Mouse (Mus musculus) forebrain, embryonic 16.5 days (tissue): Measurements from ENCODE around the gene Nmur1. TPM values are rescaled to one million over a fixed set of nuclear protein-coding genes. Genes with fewer than 3 reads are reported as not detected.
"Not testable (repeated sequence)": the region's sequence is repeated elsewhere in the genome, so short reads cannot be mapped to it uniquely, and the experiment has no call there.

Experiments
- ATAC-seq: fragments of 200-750 bp; cut with Nextera tagmentation; 2 replicates; pipeline ENCODE4 v1.8.0; 2017; ENCODE audit warnings: mild to moderate bottlenecking, moderate library complexity
- H3K27ac ChIP-seq: fragments of 300-500 bp; sonication (generic); 2 replicates; pipeline ENCODE4 v1.5.1; 2014; ENCODE audit warnings: low read length, control low read depth
- H3K27me3 ChIP-seq: fragments of 300-500 bp; sonication (generic); replicated peaks from 2 replicates; pipeline ENCODE4 v1.6.1; 2014; ENCODE audit warnings: low read length; ENCODE audit not compliant: control insufficient read depth, insufficient read depth
- H3K36me3 ChIP-seq: fragments of 300-500 bp; sonication (generic); 2 replicates; pipeline ENCODE4 v1.6.1; 2014; ENCODE audit not compliant: control insufficient read depth, insufficient read depth
- H3K4me1 ChIP-seq: fragments of 300-500 bp; sonication (generic); replicated peaks from 2 replicates; pipeline ENCODE4 v1.6.1; 2014; ENCODE audit warnings: low read length; ENCODE audit not compliant: control insufficient read depth, insufficient read depth
- H3K4me2 ChIP-seq: fragments of 300-500 bp; sonication (generic); 2 replicates; pipeline ENCODE4 v1.6.1; 2014; ENCODE audit warnings: mild to moderate bottlenecking, low read length, control low read depth
- H3K4me3 ChIP-seq: fragments of 300-500 bp; sonication (generic); replicated peaks from 2 replicates; pipeline ENCODE4 v1.5.1; 2014; ENCODE audit warnings: mild to moderate bottlenecking, low read length, control low read depth
- H3K9ac ChIP-seq: fragments of 300-500 bp; sonication (generic); replicated peaks from 2 replicates; pipeline ENCODE4 v1.6.1; 2014; ENCODE audit warnings: low read depth, low read length, control low read depth
- H3K9me3 ChIP-seq: fragments of 300-500 bp; sonication (generic); 2 replicates; pipeline ENCODE4 v1.6.1; 2016; ENCODE audit warnings: low read length; ENCODE audit not compliant: control insufficient read depth
- WGBS: fragments of 180-500 bp; shearing (Covaris S2); extraction: QIAGEN DNeasy Blood & Tissue Kit; methylation state at CpG from one replicate; pipeline ENCODE4 v1.1.7; 2014; 5-methylcytosine and 5-hydroxymethylcytosine counted together
- polyA plus RNA-seq: library from polyadenylated mRNA; unstranded; fragments of >200 nt; fragmentation: Nextera tagmentation; extraction: Ambion mirVana; gene quantifications from 2 replicates; pipeline ENCODE4 v1.2.1, GENCODE M21; 2015

The Nmur1 gene
- not detected in 2 replicates for polyA plus RNA-seq

GRCm38 (mm10) chr1:86426128-86426527 is at the start of gene Nmur1, which contains the start of gene Tex44:
Gene Nmur1, minus strand, starts transcription at chr1:86426228.
Gene Tex44, plus strand, starts transcription at chr1:86426329.
- H3K9me3 ChIP-seq = no peaks in the 10 kb centered on the region
- no peak within 1 kb of the TSS for H3K4me3 ChIP-seq
- no peak within 1 kb of the TSS; the same call in 1 of the 2 replicates for H3K9ac ChIP-seq
- H3K36me3 ChIP-seq = no peaks in the 10 kb centered on the region
- WGBS = 95% methylated on average over 8 of the region's 8 CpGs
- no peak within 1 kb of the TSS for H3K4me2 ChIP-seq
- H3K27me3 ChIP-seq = no peaks in the 10 kb centered on the region
- peaks cover 5% of the 10 kb centered on the region for H3K4me1 ChIP-seq
- H3K27ac ChIP-seq = no peak within 1 kb of the TSS; the same call in 1 of the 2 replicates
- ATAC-seq = no peak

- Histone ChIP-seq H3K4me1 (peaks cover 6% of the 10 kb centered on the region), H3K27me3 (no peaks in the 10 kb centered on the region), H3K9me3 (no peaks in the 10 kb centered on the region), H3K36me3 (no peaks in the 10 kb centered on the region), H3K9ac (no peak overlapping the region), H3K4me2 (no peak overlapping the region), H3K4me3 (no peak overlapping the region), H3K27ac (no peak overlapping the region)
- ATAC-seq = no peak
- WGBS = 94% methylated on average over 18 of the region's 18 CpGs
Measured at GRCm38 (mm10) chr1:86473109-86473760, 47.2 kb upstream of the Nmur1 start.

- Histone ChIP-seq H3K9ac (peak overlapping the region; percentile 61), H3K27ac (no peak overlapping the region; the same call in 1 of the 2 replicates), H3K4me2 (peak overlapping the region; percentile 42), H3K9me3 (no peaks in the 10 kb centered on the region), H3K27me3 (no peaks in the 10 kb centered on the region), H3K4me3 (peak overlapping the region; percentile 6; the same call in 1 of the 2 replicates), H3K4me1 (peaks cover 6% of the 10 kb centered on the region), H3K36me3 (no peaks in the 10 kb centered on the region)
- WGBS = 18% methylated on average over 31 of the region's 31 CpGs
- peak; percentile 40 for ATAC-seq
Measured at GRCm38 (mm10) chr1:86472197-86472952, 46.3 kb upstream of the Nmur1 start.

GRCm38 (mm10) chr1:86471504-86471961 is 45.5 kb upstream of the Nmur1 start:
- not testable (repeated sequence) for H3K4me1 ChIP-seq, H3K27ac ChIP-seq, H3K36me3 ChIP-seq, H3K27me3 ChIP-seq, H3K9ac ChIP-seq, H3K4me3 ChIP-seq, ATAC-seq, H3K4me2 ChIP-seq, H3K9me3 ChIP-seq
- 79% methylated on average over 11 of the region's 11 CpGs for WGBS

- Histone ChIP-seq H3K4me2 (no peak overlapping the region), H3K27ac (no peak overlapping the region), H3K4me1 (peaks cover 6% of the 10 kb centered on the region), H3K36me3 (no peaks in the 10 kb centered on the region), H3K9me3 (no peaks in the 10 kb centered on the region), H3K9ac (no peak overlapping the region), H3K27me3 (no peaks in the 10 kb centered on the region), H3K4me3 (no peak overlapping the region)
- WGBS = 81% methylated on average over 12 of the region's 12 CpGs
- ATAC-seq = no peak
Measured at GRCm38 (mm10) chr1:86470519-86471181, 44.6 kb upstream of the Nmur1 start.

GRCm38 (mm10) chr1:86469876-86470275 is 43.8 kb upstream of the Nmur1 start:
- Histone ChIP-seq H3K36me3 (no peaks in the 10 kb centered on the region), H3K4me1 (peaks cover 6% of the 10 kb centered on the region), H3K27ac (no peak overlapping the region), H3K4me2 (no peak overlapping the region), H3K9ac (no peak overlapping the region), H3K4me3 (no peak overlapping the region), H3K27me3 (no peaks in the 10 kb centered on the region), H3K9me3 (no peaks in the 10 kb centered on the region)
- ATAC-seq = no peak
- WGBS = 97% methylated on average over 4 of the region's 4 CpGs

GRCm38 (mm10) chr1:86467416-86467815 is 41.4 kb upstream of the Nmur1 start:
- Histone ChIP-seq H3K36me3 (no peaks in the 10 kb centered on the region), H3K4me3 (no peak overlapping the region), H3K27ac (no peak overlapping the region), H3K4me2 (no peak overlapping the region), H3K4me1 (peaks cover 4% of the 10 kb centered on the region), H3K9me3 (no peaks in the 10 kb centered on the region), H3K9ac (no peak overlapping the region), H3K27me3 (no peaks in the 10 kb centered on the region)
- ATAC-seq = no peak
- WGBS = 90% methylated on average over 8 of the region's 8 CpGs

- WGBS = 66% methylated on average over 4 of the region's 4 CpGs
- no peaks in the 10 kb centered on the region for H3K36me3 ChIP-seq
- H3K4me2 ChIP-seq = no peak overlapping the region
- no peaks in the 10 kb centered on the region for H3K4me1 ChIP-seq
- H3K9ac ChIP-seq = no peak overlapping the region
- no peaks in the 10 kb centered on the region for H3K27me3 ChIP-seq
- H3K4me3 ChIP-seq = no peak overlapping the region
- H3K27ac ChIP-seq = no peak overlapping the region
- no peak for ATAC-seq
- no peaks in the 10 kb centered on the region for H3K9me3 ChIP-seq
Measured at GRCm38 (mm10) chr1:86464875-86465224, 38.8 kb upstream of the Nmur1 start.

GRCm38 (mm10) chr1:86464223-86464874 is 38.3 kb upstream of the Nmur1 start:
- no peak overlapping the region for H3K27ac ChIP-seq
- H3K36me3 ChIP-seq = no peaks in the 10 kb centered on the region
- 46% methylated on average over 9 of the region's 9 CpGs for WGBS
- no peaks in the 10 kb centered on the region for H3K9me3 ChIP-seq
- H3K9ac ChIP-seq = no peak overlapping the region
- H3K4me1 ChIP-seq = no peaks in the 10 kb centered on the region
- no peak for ATAC-seq
- H3K4me2 ChIP-seq = no peak overlapping the region
- H3K4me3 ChIP-seq = no peak overlapping the region
- no peaks in the 10 kb centered on the region for H3K27me3 ChIP-seq
